Mouse (Mus musculus): ENCODE results near the gene Asb4.

DNA sequence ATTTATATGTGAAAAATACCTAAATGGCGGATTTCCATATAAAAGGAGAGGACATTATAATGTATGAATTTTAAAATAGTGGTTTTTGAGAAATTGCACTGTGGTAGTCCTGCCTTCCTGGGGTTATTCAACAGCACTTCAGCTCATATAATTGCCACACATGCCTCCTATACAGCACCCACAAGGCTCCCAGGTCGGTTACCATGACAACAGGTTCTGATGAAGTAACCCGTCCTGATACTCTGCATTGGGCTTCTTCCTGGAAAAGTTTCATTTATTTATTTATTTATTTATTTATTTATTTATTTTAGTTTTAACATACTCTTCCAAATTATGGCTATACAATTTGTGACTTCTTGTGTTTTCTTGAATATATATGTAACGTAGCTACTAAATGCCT is 6.3 kb upstream of the Asb4 start:
- no peak for TF ChIP-seq CTCF (IDR thresholded peaks at IDR 0.05; ENCODE audit: low read depth, low read length)
- TF ChIP-seq POLR2A (IDR thresholded peaks at IDR 0.05; ENCODE audit: borderline replicate concordance, low read depth, low read length) = no peak
